Mouse (Mus musculus) megakaryocyte-erythroid progenitor cell, adult 5 weeks (primary cell): Measurements from ENCODE around the gene Tmem26. TPM values are rescaled to one million over a fixed set of nuclear protein-coding genes. Genes with fewer than 3 reads are reported as not detected.

Source experiments
- polyA plus RNA-seq: library from polyadenylated mRNA; stranded (reverse); fragments of >175 nt; gene quantifications from 2 replicates; pipeline ENCODE4 v1.2.3, GENCODE M21; 2012

Tmem26 gene
- polyA plus RNA-seq, result 0.76 and 0.87 TPM in 2 replicates

GRCm38 (mm10) chr10:68723568-68724360 lies at the start of gene Tmem26:
Gene Tmem26 (plus strand): TSS chr10:68723646.

Other genes with a start within 250 kb of the Tmem26 start
- gene Cabcoco1, start 181.8 kb upstream of the Tmem26 start, polyA plus RNA-seq, result 0.26 and 0.66 TPM in 2 replicates